Mouse (Mus musculus) E14TG2a.4 (cell line): ENCODE data around the gene Flt1.

ENCODE experiments used
- CTCF ChIP-seq: conservative IDR thresholded peaks from 2 replicates; pipeline ENCODE4 v1.5.1; 2014; ENCODE audit warnings: low read length
- NANOG ChIP-seq: IDR thresholded peaks from 2 replicates; pipeline ENCODE4 v1.6.1; 2014; ENCODE audit warnings: borderline replicate concordance, low read length, mixed read lengths

- TF ChIP-seq CTCF, result no peak
- TF ChIP-seq NANOG, result no peak
These were observed 124.1 kb downstream of the Flt1 start for GRCm38 (mm10) chr5:147601460-147602360.
